Mouse (Mus musculus): ENCODE data around the gene Abtb2.

Gene Abtb2

DNA sequence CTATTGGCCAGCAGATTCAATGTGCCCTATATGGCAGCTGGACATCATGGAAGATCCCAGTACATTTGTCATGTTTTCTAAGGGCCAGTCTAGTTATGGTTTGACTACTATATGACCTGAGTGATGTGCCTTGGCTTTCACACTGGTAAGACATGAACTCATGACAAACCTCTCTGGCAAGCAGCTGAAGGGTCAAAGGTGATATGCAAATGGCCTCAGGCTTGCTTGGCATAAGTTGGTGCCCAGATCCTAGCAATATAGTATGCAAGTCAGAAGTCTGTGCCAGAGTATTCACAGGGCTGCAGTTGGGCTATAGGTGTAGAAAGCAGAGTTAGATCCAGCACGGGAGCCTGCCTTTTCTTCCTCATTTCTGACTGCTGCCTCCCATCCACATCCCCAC lies 125.2 kb downstream of the Abtb2 start:
- no peak for DNase-seq

GRCm38 (mm10) chr2:103692810-103693209 lies 126.7 kb downstream of the Abtb2 start:
- no peak for DNase-seq

- no peak for DNase-seq
These were observed 128.9 kb downstream of the Abtb2 start for GRCm38 (mm10) chr2:103694777-103695563.

- peak; percentile 53 for DNase-seq
These were observed 130.1 kb downstream of the Abtb2 start for GRCm38 (mm10) chr2:103696177-103696576.

- DNase-seq: no peak
These were observed 134.4 kb downstream of the Abtb2 start for GRCm38 (mm10) chr2:103700514-103700913.

DNA sequence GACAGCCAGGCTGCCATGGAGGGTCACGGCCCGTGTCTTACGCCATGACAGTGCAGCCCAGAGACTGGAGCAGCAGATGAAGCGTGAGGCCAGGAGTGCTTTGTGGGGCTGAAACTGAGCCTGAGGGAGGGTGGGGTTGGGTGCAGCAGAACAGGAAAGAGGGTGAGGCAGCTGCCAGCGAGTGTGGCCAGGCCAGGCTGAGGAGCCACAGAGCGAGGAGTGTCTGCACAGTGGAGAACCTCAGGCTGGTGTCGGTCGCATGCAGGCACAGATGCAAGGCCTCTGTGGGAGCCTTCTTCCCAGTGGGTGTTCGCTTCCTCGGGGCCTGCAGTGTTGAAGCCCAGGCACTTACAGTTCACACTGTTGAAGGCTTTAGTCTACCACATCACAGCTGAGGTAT lies 137.2 kb downstream of the Abtb2 start:
- no peak for DNase-seq

DNA sequence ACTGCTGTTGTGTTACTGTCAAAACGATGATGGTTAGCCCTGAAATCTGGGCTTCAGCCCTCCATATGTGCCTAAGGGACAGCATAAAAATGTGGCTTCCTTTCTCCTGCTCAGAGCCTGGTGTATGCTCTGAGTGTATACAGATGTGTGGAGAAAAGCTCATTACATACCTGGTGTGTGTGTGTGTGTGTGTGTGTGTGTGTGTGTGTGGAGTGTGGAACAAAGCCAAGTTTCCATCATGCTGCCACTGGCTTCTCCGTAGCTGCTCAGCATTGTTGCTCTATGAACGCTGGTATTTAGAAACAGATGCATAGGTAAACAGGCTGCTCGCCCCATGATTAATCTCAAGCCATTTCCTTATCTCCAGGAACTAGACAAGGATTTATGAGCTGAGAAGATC lies 137.8 kb downstream of the Abtb2 start:
- no peak for DNase-seq

DNA sequence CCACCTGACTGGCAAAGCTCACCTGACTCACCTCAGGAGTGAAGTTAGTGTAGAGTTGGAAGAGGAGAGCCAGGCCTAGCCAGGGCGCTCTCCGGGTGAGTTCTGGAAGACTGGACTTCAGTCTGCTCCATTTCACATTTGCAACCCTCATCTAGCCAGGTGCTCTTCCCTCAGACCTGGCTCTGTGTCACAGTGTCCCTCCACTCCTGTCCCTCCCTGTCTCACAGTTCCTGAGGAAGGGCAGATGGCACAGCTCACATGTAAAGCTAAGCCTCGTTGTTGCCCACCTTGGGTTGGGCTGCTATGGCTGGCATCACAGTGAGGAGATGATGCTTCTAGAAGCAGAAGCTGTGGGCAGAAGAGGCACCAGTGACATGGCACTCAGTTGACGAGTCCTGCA lies 139.7 kb downstream of the Abtb2 start:
- no peak for DNase-seq

DNA sequence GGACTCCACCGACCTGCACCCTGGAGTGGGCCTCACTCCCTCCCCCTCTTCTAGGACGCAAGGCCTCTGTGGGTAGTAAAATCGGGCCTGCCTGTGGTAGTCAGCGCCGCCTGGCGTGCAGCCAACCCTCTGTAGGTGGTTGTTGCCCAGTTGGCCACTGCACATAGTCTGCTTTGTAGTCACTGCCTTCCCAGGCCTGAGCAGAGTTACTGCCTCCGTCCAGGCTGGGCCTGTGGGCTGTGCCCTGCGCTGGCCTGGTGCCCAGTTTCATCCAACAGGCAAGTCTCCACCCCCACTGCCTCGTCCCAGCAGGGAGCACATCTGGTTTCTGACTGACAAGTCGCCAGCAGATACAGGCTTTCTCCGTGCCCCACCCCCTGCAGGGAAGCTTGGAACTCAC lies 140.1 kb downstream of the Abtb2 start:
- DNase-seq: peak; percentile 88

DNA sequence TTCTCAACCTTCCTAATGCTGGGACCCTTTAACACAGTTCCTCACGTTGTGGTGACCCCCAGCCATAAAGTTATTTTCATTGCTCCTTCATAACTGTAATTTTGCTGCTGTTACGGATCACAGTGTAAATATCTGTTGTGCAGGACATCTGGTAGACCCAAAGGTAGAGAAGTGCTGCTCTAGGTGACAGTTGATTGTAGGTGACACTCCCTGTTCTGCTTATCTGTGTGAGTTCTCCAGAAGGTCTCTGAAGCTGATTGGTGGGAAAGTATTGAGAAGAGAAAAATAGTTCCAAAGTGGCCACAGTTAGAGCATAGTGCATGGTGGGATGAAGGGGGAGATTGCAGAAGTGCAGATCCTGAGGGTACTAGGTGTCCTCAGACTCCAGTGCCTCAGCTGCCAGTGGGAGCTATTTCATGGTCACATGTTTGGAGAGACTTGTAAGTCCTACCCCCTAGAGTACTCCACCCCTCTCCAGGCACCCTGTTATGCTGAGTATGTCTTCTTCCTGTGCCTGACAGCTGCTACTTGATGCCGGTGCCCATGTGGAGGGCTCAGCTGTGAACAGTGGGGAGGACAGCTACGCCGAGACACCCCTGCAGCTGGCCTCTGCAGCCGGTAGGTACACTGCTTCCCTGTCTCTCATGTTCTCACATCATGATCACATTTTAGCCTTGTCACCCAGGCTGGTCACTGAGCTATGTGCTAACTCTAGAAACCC lies 141.1 kb downstream of the Abtb2 start:
- DNase-seq: no peak

DNA sequence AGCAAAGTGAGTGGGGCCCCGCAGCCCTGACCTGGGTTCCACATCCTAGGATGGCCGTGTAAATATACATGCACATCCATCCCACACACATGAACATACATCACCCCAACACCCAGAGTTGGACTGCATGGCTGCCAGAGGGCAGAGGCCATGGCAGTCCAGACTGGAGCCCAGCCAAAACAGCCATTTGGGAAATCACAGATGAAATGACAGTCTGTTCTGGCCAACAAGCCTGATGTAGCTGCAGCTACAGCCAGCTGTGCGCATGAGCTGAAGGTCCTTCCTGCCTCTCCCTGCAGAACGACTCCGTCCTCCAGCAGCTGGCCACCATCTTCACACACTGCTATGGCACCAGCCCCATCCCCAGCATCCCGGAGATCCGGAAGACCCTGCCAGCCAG lies 144.7 kb downstream of the Abtb2 start:
- no peak for DNase-seq

DNA sequence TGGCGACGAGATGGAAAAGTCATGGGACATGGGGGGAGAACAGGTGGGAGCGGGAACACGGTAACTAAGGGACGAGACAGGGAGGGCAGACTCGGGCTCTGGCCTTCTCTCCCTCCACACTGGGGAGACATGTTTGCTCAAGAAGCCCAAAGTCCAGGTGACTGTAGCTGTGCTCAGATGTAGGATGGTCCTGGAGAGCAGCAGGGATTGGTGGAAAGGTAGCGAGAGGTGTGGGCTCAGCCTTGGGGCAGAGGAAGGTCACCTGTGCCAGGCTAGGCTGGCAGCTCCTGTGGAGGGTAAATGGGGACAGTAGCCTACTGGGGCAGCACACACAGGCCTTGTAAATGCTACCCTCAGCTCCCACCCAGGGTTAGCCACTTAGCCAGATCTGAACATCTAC lies 147.7 kb downstream of the Abtb2 start:
- DNase-seq: peak; percentile 70

DNA sequence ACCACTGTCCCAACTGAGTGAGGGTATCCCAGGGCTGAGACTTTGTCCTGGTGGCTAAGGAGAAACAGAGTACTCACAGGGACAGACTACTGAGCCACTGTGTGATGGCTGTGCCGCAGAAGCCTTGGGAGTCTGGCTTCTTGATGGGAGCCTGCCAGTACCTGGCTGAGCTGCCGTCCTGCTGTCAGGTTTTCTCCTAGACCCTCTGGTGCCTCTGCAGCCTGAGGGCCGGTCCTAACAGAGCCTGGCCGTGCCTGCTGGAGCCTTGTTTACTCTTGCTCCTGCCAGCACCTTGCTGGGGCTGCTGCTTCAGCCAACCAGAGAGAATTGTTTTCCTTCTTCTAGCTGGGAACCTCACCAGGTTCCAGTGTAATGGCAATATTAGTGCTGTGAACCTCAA lies 148.3 kb downstream of the Abtb2 start:
- DNase-seq: no peak

DNA sequence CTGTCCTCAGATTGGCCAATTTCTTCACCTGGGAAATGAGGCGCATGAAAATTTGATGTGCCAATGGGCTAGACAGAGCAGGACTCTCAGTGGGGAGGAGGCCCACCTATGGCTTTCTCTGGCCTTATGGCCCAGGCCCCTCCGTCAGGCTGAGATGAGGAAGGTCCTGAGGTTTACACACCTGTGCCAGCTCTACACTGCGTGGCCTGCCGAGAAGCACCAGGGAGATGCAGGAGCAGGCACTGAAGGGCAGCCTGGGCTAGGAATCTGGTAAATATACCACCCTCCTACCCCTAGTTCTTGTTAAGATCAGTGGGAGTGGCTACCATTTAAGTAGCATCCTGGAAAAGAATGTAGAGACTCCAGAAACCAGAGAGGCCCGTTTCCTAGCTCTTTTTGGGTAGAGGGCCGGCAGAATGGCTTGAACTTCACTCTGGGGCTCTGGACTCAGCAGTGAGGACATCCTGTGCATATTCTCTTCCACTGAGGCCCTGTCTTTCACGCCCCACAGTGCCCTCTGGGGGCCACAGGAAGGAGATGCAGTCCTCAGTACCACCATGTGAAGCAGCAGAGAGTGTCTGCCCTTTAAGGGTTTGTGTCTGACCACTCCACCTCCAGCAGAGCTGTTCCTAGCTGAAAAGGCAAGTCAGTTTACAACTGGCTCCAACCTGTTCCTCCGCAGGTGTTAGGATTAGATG lies 152.6 kb downstream of the Abtb2 start:
- DNase-seq: peak; percentile 81

DNA sequence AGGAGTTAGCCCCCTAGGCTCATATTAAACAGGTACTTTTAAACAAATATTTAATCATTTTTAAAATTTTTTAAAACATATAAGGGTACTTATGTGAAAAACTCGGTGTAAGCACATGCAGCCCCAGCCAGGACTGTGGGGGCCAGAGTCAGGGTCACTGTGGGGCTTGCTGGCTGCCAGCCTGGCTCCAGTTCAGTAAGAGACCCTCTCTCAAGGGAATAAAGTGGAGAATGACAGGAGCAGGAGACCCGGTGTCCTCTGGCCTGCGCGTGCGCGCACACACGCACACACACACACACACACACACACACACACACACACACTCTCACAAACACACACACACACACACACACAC lies 153.2 kb downstream of the Abtb2 start:
- DNase-seq: no peak

GRCm38 (mm10) chr2:103724521-103724920 lies 158.4 kb downstream of the Abtb2 start:
- DNase-seq: no peak

GRCm38 (mm10) chr2:103728027-103728540 lies 162.0 kb downstream of the Abtb2 start:
- no peak for DNase-seq

DNA sequence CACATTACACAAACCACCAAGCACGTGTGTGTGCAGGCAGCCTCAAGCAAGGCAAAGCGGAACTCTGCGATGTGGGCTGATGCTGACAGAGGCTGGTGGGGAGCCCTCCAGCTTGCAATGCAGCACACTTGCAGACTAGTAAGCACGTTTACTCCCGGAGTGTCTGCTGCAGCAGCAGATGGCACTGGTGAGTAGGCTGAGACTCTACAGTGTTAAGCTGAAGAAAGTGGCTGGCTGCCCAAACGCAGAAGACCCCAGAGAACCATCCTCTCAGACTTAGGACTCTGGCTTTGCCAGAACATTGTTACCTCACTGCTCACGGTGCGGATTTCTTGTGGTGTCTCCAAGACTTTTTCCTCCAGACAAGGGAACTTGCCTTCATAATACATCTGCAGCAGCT lies 164.9 kb downstream of the Abtb2 start:
- no peak for DNase-seq

DNA sequence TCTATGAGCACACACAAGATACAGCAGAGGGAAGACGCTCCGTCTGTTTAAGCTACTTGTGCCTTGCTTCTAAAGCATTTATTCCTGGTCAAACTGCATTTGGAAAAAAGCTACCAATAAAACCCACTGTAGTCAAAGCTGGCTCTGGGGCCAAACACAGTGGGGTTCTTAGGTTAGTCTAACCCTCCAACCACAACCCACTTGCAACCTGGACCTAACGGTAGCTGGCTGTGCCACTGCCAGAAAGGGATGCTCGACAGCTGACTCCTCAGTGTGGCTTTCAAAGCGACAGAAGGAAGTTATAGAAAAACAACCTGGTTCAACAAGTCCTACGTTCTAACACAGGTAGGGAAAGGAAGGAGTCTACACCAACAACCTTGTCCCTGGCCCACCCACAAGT lies 165.3 kb downstream of the Abtb2 start:
- no peak for DNase-seq

DNA sequence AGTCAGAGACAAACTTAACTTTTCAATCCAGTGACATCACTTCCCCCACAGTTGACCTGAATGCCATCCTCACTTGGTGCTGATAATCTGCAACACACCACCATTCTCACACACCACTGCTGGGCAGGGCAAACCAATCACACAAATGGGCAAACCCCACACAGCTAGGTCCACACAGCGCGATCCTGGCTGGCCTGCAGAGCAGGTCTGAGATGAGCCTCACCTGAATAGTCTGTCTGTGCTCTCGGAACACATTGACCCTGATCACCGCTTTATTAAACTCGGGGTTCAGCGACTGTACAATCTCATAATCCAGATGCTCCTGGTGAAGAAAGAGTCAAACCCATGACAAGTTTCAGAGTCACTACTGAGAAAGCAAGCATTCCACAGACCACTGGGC lies 176.7 kb downstream of the Abtb2 start:
- DNase-seq: no peak

DNA sequence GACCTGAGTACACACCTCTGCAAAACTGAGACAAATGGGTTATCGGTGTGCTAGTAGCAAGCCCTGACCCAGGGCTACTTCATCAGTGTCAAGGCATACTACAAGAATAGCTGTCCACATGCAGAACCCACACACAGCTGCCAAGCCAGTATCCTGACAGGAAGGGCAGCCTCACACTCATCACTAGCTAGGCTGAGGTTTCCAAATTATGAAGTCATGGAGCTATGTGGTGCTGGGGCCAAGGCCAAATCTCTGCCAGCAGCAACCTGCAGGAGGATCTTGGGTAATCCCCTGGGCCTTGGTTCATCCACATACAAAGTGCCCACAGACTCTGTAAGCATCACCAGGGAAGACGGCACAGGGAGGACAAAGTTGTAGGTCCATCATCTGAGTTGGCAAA lies 177.4 kb downstream of the Abtb2 start:
- peak; percentile 19 for DNase-seq

DNA sequence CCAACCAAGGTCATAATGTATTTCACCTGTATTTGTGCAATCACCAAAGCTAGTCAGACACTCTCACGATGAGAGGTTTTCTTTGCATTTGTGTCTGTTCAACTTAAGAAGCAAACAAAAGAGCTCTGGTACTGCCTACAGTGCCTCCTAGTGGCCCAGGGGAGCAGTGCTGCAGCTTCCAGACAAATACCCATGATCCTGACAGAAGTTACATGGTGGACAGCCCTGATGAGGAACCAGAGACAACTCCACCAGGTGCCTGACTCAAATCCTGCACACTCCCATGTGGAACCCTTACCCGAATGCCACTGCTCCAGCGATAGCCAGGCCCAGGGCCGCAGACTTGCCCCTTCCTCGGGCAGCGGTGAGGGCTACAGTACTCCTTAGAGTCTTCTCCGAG lies 177.9 kb downstream of the Abtb2 start:
- DNase-seq: peak; percentile 64

- no peak for DNase-seq
These were observed 179.4 kb downstream of the Abtb2 start for GRCm38 (mm10) chr2:103745481-103745880.

GRCm38 (mm10) chr2:103746096-103746495 lies 180.0 kb downstream of the Abtb2 start:
- DNase-seq: no peak

All from kidney, adult 9 months (tissue).